Mouse (Mus musculus): ENCODE data around the gene Armc3.
"Not testable (repeated sequence)": the region's sequence is repeated elsewhere in the genome, so short reads cannot be mapped to it uniquely, and the experiment has no call there.

Armc3 gene

GRCm38 (mm10) chr2:19265834-19266233, 66.7 kb downstream of the Armc3 start:
- CTCF ChIA-PET, result no interaction called here
- POLR2A ChIA-PET, result interaction anchor here in 1 of 4 experiments (0.7 kb wide), 1 partner anchor 73 kb away, joined by 3 read pairs; no protein-coding TSS in a partner anchor

DNA sequence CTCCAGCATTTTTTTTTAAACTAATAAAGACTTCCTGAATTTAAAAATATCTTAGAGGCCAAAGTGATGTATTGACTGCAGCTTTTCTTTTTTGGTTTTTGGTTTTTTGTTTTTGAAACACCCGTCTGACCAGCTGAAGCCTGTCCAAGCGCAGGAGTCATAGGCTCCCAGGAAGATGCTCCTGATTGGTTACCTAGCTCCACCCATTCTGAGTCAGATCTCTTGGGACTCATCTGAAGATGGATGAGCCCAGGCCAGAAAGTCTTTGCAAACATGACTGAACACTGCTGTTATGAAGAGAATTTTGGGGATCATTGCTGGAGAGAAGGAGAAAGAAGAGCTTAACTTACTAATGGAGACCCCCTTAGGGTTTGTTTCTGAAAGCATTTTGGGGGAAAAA, 68.3 kb downstream of the Armc3 start:
- CTCF ChIA-PET, result no interaction called here
- POLR2A ChIA-PET, result interaction anchor here in 1 of 4 experiments (0.6 kb wide), 1 partner anchor 178 kb away, joined by 4 read pairs; no protein-coding TSS in a partner anchor

DNA sequence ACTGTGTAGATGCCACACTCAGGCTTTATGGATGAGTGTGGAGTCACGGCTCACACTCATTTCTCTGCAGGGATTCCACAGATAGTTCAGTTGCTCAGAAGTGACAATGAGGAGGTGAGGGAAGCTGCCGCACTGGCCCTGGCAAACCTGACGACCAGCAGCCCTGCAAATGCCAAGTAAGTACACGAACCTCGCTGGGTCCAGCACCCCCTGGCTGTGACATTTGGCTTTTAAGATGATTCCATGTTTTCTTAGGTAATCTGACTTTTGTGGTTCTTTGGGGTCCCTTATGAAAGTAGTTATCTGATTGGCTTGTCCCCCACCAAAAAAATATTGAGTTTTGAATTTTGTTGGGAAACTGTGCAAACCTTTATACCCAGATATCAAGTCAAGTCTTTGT, 70.9 kb downstream of the Armc3 start:
- POLR2A ChIA-PET, result no interaction called here

GRCm38 (mm10) chr2:19270709-19271120, 71.6 kb downstream of the Armc3 start:
- ChIA-PET POLR2A (no interaction called here), CTCF (interaction anchor here in 2 of 4 experiments (0.6 to 0.9 kb wide), 3 partner anchors 31 to 122 kb away, joined by 3 read pairs; no protein-coding TSS in a partner anchor)

More for the DNA sequence above, 70.9 kb downstream of the Armc3 start:
- CTCF ChIA-PET, result no interaction called here

DNA sequence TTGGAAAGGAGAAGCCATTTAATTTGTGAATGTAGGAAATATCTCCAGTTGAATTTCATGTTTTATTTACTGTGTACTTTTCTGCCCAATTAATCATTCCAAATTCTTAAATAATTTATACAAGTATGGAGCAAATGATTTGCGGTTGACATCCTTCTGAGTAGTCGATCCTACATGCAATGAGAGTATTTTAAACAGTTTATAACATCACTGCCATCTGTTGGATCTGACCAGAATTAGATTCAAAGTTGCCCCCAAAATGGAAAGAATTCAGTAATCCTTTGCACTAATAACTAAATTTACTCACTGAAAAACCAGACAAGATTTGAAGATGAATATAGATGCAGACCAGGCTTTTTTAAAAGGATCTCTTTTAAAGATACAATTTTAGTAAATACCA, 75.5 kb downstream of the Armc3 start:
- POLR2A ChIA-PET, result no interaction called here

GRCm38 (mm10) chr2:19275602-19276539, 76.8 kb downstream of the Armc3 start:
- POLR2A ChIA-PET, result interaction anchor here in 1 of 4 experiments (0.6 kb wide), 2 partner anchors 212 to 843 kb away, joined by 3 read pairs; no protein-coding TSS in a partner anchor

More for the DNA sequence above, 75.5 kb downstream of the Armc3 start:
- CTCF ChIA-PET, result no interaction called here

DNA sequence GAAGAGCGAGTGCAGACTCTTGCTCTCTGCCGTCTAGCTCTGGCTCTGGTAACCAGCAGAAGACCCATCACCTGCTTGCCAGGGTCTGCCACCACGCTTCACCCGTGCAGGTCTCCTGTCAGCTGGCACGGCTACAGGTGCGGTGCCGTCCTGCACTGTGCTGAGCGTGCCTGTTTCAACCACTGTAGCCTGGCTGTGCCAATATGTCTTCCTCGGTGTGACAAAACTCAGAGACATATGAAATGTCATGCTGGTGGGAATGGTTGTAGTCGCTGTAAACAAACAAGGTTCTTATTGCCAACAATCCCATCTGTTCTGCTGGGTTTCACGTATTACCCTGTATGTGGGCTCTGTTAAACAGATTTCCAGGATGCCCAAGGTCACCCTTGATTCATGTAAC, 81.2 kb downstream of the Armc3 start:
- POLR2A ChIA-PET, result no interaction called here
- CTCF ChIA-PET, result no interaction called here

More at GRCm38 (mm10) chr2:19275602-19276539, 76.8 kb downstream of the Armc3 start:
- CTCF ChIA-PET, result no interaction called here

- POLR2A ChIA-PET, result interaction anchor here in 2 of 4 experiments (0.7 to 0.9 kb wide), 3 partner anchors 9 to 26 kb away, joined by 3 to 5 read pairs (median 3); no protein-coding TSS in a partner anchor
- CTCF ChIA-PET, result no interaction called here
Measured at GRCm38 (mm10) chr2:19292366-19292765, 93.3 kb downstream of the Armc3 start.

DNA sequence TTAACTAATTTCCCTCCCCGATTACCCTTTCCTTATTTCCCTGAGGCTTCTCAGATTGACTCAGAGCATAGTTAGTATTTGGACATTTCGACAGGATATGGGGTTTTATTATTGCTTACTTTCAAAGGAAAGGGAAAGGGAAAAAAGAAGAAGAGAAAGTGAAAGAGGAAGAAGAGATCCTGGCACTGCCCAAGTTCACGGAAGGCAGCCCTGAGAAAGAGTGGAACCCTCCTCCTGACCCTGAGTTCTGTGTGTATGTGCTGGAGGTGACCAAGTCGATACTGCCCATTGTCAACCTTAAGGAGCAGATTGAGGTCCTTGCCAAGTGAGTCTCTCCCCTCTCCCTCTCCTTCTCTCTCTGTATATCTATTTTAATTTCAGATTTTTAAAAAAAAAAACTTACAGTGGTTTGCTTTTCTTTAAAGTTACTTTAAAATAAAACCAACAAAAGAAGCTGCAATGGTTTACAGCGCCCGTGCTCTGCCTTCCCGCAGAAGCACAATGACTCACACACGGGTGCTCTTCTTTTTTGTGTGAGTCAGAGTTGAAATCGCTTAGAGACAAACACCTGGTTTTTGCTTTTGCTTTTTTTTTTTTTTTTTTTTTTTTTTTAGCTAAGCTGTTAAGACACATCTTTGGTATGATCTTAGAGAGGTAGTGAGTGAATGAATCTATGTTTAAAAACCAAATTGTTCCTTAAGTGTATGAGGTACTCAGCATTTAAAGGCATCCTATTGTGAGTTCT, 101.4 kb downstream of the Armc3 start:
- ChIA-PET POLR2A (interaction anchor here in 2 of 4 experiments (1.0 to 1.2 kb wide), 2 partner anchors 9 to 11 kb away, joined by 3 read pairs; no protein-coding TSS in a partner anchor), CTCF (interaction anchor here in 1 of 4 experiments (1.2 kb wide), 1 partner anchor 62 kb away, joined by 3 read pairs; no protein-coding TSS in a partner anchor)

GRCm38 (mm10) chr2:19301251-19301650, 102.1 kb downstream of the Armc3 start:
- ChIA-PET POLR2A (interaction anchor here in 3 of 4 experiments (0.8 to 1.2 kb wide), 4 partner anchors 9 to 14 kb away, joined by 3 to 5 read pairs (median 3); no protein-coding TSS in a partner anchor), CTCF (interaction anchor here in 2 of 4 experiments (0.5 to 1.2 kb wide), 3 partner anchors 30 to 946 kb away, joined by 3 read pairs; no protein-coding TSS in a partner anchor)

DNA sequence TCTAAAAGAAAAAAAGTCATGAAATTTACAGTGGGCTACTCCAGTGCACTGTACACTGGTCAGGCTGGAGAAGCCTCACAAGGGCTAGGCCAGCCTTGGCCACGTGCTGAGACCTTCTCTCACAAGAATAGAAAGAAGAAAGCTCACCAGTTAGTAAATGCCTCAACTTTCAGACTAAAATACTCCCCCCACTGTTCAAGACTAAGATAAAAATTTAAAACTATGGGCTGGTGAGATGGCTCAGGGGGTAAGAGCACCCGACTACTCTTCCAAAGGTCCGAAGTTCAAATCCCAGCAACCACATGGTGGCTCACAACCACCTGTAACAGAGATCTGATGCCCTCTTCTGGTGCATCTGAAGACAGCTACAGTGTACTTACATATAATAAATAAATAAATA, 104.0 kb downstream of the Armc3 start:
- CTCF ChIA-PET, result interaction anchor here in 2 of 4 experiments (0.8 to 1.0 kb wide), 2 partner anchors 64 to 430 kb away, joined by 3 read pairs; no protein-coding TSS in a partner anchor

GRCm38 (mm10) chr2:19310498-19310897, 111.4 kb downstream of the Armc3 start:
- POLR2A ChIA-PET, result interaction anchor here in 2 of 4 experiments (0.5 to 0.7 kb wide), 3 partner anchors 11 to 1327 kb away, joined by 3 to 4 read pairs (median 3); no protein-coding TSS in a partner anchor
- CTCF ChIA-PET, result interaction anchor here in 1 of 4 experiments (1.3 kb wide), 1 partner anchor 71 kb away, joined by 3 read pairs; no protein-coding TSS in a partner anchor

More for the DNA sequence above, 104.0 kb downstream of the Armc3 start:
- POLR2A ChIA-PET, result not testable (repeated sequence)

- CTCF ChIA-PET, result interaction anchor here in 1 of 4 experiments (0.9 to 1.1 kb wide), 2 partner anchors 77 to 802 kb away, joined by 3 to 4 read pairs; no protein-coding TSS in a partner anchor
Measured at GRCm38 (mm10) chr2:19316056-19316455, 117.0 kb downstream of the Armc3 start.

DNA sequence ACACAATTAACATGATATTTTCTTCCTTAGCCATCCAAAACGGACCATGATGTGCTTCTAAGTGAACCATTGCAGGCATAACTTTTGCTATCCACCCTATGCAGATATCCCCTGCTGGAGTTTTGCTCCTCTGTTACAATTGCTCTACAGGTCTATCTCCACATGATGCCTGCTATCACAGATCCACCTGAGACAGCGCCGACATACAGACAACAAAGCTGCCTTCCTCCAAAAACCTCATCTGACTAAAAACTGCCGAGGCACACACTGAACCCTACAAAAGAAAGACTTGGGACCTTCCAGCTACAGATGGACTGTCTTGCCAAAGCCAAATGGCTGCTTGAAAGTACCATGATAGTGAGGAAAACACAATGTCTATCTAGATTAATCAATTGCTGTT, 117.6 kb downstream of the Armc3 start:
- CTCF ChIA-PET, result interaction anchor here in 1 of 4 experiments (0.9 to 1.1 kb wide), 2 partner anchors 77 to 803 kb away, joined by 3 to 4 read pairs; no protein-coding TSS in a partner anchor
- POLR2A ChIA-PET, result interaction anchor here in 1 of 4 experiments (0.8 to 1.7 kb wide), 2 partner anchors 10 to 14 kb away, joined by 3 to 5 read pairs; no protein-coding TSS in a partner anchor

More at GRCm38 (mm10) chr2:19316056-19316455, 117.0 kb downstream of the Armc3 start:
- POLR2A ChIA-PET, result interaction anchor here in 3 of 4 experiments (0.7 to 1.7 kb wide), 7 partner anchors 10 to 746 kb away, joined by 3 to 8 read pairs (median 4); no protein-coding TSS in a partner anchor

- POLR2A ChIA-PET, CTCF ChIA-PET: not testable (repeated sequence)
Measured at GRCm38 (mm10) chr2:19317151-19317812, 118.2 kb downstream of the Armc3 start.

DNA sequence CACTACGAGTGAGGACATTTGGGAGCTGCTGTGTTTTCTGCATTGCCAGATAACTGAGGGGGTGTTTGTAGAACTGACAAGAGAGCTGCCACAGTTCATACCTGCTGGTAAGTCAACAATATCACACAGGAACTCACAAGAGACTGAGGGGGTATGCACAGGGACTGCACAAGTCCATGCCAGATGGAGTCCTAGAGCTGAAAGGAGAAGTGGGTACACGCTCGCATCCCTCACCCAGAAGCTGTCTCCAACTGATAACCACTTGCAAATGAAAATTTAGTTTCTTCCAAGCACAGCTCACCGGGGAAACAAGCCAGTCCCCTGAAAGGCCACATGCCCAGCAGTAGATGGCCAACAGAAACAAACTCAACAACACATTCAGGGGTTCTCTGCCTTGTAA, 119.4 kb downstream of the Armc3 start:
- ChIA-PET POLR2A (interaction anchor here in 2 of 4 experiments (0.5 to 1.1 kb wide), 3 partner anchors 12 to 1393 kb away, joined by 3 to 4 read pairs (median 4); no protein-coding TSS in a partner anchor), CTCF (no interaction called here)

GRCm38 (mm10) chr2:19319284-19319683, 120.2 kb downstream of the Armc3 start:
- POLR2A ChIA-PET, result no interaction called here
- CTCF ChIA-PET, result no interaction called here

DNA sequence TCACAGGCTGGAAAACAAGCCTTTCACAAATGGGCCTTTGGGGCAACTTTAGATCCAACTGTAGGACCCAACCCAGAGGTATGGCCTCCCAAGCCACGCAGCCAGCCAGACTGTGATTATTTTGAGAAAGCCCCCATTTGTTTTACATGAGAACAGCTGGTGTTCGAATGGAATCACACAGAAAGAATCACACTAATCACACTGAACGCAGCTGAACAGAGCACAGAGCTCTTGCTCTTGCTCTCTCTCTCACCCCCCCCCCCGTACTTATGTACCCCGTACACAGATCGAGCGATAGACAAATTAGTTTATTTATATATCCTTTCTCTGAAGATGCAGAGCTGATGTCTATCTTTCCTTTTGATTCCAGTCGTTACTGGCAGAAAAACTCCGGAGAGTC, 123.3 kb downstream of the Armc3 start:
- POLR2A ChIA-PET, result interaction anchor here in 2 of 4 experiments (0.5 to 0.7 kb wide), 2 partner anchors 9 to 652 kb away, joined by 3 to 8 read pairs; no protein-coding TSS in a partner anchor
- CTCF ChIA-PET, result interaction anchor here in 1 of 4 experiments (0.6 to 0.7 kb wide), 2 partner anchors 472 to 1170 kb away, joined by 3 read pairs; no protein-coding TSS in a partner anchor
